Comparison of ENCODE assay signal across 1 mouse cellular context in genomic region chr6:128599555-128599954, GRCm38 (mm10).
TF ChIP-seq lines count a peak whose summit lies in the region.

No protein-coding gene starts in this region.

TF ChIP-seq in CH12.LX, 34 proteins besides CTCF, POLR2A, EP300 and RAD21:
- TF ChIP-seq MAX (IDR thresholded peaks at IDR 0.05; ENCODE audit: low read length), result no peak
